Mouse (Mus musculus) T-cell, adult 2 months (primary cell): ENCODE measurements around the gene Csf2rb2.
"Not testable (repeated sequence)": the region's sequence is repeated elsewhere in the genome, so short reads cannot be mapped to it uniquely, and the experiment has no call there.

ENCODE experiments used
- DNase-seq: peaks from one replicate; pipeline ENCODE4 v3.0.0; 2022; ENCODE audit warnings: low spot score

Gene Csf2rb2

DNA sequence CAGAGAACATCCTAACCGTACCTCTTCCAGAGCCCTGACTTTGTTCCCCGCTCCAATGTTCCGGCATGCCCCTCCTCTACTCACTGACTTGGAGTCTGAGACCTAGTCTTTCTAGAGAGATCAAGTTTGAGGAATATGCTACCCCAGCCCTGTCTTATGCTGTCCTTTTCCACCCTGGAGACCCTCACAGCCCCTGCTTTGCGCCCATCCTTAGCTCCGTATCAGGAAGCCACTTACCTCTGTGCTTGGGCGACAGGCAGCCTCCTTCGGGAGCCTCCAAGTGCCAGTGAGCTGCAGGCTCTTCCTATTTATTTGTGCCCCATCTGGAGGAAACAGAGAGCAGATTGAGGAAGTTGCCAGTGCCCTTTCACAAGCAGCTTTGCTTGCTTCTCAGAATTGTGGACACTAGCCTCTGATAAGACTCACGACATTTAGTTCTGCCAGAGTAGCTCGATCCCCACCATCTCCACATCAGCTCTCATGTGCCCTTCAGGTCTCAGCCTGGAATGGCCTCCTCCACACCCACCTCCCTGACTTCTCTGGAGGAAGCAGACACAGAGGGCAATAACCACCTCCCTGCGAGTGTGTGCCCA is at the start of gene Csf2rb2:
Gene Csf2rb2 (minus strand): TSS at position 381 of the 593 bp plus-strand sequence.
- no peak for DNase-seq

DNA sequence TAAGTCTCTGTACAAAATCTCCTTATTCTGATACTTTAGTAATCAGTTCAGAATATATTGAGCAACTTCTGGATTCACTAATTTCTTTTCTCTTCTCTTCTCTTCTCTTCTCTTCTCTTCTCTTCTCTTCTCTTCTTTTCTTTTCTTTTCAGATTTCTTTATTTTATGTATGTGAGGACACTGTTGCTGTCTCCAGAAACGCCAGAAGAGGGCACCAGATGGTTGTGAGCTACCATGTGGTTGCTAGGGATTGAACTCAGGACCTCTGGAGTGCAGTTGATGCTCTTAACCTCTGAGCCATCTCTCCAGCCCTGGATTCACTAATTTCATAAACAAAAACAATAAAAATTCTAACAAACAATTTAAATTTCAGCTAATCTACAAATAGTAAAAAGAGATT is 49.4 kb upstream of the Csf2rb2 start:
- DNase-seq = peak; percentile 6

DNA sequence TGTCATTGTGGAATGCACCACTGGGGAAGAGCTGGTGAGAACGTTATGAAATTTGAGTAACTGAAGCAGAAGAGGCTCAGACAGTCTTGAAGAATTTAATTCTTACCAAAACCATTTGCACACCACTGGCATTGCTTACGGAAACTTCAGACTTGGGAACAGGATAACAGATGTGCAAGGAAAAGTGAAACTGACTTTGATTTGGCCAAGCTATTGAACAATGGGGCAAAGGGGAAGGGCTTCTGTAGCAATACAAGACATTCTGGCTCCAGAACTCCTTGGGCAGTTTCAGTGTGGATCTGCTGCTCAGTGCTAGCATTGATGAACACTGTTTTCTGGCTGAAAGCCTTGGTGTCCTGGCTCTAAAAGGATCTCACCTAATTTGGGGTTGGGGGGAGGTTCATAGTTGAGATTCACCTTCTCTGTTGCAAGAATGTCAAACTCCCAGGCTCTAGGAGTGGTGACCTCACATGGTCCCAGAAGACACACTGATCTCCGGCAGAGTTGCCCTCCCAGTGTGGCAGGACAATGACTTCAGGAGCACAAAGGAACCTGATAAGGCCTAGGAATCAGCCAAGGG is 46.2 kb upstream of the Csf2rb2 start:
- DNase-seq = no peak

DNA sequence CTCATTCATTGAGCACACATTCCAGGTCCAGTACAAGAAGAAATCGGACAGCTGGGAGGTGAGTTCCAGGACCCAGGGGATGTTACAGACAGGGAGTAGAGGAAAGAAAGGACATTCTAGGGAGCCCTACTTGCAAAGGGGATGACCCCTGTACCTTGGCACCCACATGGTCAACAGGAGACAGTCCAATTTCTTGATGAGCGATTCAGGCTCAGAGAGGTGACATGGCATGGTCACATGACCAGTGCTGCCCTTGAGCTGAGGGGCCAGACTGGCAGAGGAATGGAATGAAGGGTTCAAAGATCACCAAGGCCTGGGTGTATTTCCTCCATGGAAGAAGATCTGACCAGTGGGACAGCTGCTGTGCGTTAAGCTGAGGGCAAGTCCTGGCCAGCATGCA is 39.0 kb upstream of the Csf2rb2 start:
- no peak for DNase-seq

DNA sequence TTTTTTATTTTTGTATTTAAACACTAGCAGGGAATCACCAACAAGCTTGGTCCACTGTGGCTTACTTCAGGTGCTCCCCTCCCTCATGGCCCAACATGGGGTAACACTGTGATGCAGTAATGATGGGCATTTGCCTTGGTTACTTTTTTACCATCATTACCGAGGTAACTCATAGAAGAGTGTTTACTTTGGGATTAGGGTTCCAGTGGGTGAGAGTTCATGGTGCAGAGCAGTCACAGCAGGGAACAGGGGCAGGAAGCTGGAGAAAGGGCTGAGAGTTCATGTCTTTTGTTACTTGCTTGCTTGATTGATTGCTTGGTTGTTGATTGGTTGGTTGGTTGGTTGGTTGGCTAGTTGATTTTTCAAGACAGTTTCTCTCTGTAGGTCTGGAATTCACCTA is 38.2 kb upstream of the Csf2rb2 start:
- no peak for DNase-seq

DNA sequence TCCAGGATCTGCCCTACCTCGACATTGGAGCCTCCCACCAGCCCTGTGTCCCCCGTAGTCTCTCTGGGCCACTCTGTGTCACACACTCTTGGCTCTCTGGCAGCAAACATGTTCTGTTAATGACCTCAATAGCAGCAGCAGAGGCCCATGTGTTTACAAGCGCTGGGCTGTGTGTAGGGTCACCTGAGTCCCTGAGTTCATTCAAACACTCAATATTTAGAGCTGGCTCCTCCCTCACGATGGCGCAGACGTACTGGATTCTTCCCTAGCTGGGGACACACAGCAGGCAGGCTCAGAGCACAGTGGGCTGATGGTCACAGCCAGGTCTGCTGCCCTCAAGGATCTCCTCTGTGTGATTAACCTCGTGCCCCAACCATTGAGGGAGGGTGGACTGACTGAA is 35.4 kb upstream of the Csf2rb2 start:
- not testable (repeated sequence) for DNase-seq

DNA sequence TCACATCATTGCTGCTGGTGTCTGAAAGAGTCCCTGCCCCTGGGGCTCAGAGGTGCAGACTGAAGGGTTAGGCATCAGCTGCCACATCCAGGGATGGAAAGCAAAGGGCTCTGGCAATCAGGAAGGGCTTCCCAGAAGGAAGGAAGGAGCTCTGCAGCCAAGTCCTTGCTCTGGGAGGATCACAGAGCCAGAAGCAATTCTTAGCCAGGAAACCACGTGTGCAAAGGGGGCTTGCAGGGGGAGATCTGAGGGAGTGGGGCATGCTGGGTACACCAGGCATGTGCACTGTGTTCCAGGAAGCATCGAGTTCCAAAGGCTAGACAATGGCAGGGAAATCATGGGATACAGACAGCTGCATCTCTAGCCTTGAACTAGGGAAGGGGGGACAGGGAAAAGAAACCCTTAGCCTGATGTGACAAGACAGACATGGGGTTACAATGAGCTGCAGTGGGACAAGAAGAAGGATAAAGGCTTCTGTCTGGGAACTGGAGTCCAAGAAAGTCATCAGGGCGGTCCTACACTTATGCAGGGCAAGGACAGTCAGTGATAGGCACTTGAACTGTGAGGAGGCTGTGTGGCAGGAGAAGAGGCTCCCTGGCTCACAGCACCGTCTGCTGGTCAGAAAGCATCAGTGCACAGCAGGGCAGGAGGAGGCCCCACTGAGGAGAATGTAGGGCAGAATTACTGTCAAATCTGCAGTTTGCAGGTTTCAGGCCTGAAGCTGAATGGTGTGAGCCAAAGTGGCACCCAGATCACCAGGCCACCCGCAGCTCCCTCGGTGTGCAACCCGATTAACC is 34.3 kb upstream of the Csf2rb2 start:
- peak; percentile 6 for DNase-seq

DNA sequence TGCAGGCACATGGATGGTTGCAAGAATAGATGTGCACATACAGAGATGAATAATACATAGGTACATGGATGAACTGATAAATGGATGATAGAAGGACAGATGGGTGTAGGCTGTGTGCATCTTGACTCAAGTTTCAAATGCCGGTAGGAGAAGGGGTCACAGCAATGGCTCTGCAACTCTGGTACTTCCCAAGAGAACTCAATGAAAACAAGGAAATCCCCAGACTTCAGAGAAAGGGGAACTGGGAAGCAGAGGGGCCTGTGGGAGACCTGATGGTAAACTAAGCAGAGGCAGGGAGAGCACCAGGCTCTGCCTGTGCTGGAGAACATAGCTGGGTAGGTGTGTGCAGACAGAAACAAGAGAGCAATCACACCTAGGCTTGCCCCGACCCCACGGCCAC is 28.9 kb upstream of the Csf2rb2 start:
- no peak for DNase-seq

DNA sequence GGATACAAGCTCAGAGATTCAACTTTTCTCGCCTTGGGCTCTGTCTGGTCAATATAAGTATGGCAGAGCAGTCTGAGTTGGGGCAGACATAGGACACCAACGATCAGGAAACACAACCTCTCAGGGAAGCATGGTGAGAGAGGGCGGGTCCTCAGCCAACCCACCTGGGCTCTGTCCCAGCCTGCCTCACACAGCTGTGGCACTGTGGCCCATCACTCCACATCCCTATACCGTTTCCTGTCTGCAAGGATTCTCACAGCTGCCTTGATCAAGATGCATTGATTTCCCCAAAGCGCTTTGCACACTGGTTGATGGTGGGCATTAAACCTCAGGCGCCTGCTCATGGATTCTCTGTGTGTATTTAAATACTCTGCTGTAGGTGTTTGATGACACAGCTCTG is 27.5 kb upstream of the Csf2rb2 start:
- no peak for DNase-seq

DNA sequence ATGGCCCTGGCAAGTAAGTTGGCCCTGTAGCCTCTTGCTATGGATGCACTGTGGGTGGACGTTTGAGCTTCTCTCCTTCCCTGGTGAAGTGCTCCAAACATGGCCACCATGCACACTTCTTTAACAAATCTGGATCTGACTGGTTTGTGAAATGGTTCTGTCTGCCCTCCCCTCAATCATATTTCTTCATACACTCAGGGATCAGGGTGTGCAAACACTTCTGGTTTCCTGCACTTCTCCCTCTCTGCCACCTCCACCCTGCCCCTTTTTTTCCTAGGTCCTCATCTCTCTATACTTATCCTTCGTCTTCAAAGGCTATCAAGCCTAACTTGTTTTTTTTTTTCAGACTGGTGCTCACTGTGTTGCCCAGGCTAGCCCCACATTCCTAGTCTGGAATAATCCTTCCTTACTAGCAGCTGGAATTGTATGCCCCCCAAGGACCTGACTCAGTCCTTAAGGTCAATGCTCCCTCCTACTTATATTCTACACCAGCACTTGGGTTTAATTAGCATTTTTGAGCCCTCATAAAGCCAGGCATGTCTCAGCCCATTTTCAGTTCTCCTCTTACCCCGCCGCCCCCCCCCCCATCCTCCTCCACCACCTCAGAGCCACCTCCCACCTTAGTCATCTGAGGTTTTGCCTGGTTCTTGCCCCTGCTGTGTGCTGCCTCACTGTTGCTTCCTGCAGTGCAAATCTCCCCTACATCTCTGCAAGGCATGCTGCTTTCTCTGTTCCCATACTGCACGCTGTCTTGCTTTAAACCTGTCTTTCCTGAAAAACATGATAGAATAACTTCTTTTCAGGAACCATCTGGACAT is 26.2 kb upstream of the Csf2rb2 start:
- no peak for DNase-seq

DNA sequence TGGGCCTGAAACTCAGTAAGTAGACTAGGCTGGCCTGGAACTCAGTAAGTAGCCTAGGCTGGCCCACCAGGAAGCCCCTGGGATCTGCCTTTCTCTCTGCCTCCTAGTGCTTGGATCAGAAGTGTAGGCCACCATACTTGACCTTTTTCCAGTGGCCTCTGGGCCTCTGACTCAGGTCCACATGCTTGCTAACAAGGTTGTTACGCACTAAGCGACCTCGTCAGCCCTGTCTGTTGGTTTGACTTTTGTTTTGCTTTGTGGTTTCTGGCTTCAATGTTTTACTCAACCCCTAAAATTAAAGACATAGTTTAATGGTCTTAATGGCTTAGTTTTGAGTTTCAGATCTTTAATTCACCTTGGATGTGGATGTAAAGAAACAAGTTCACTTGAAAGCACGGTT is 25.2 kb upstream of the Csf2rb2 start:
- DNase-seq = no peak

DNA sequence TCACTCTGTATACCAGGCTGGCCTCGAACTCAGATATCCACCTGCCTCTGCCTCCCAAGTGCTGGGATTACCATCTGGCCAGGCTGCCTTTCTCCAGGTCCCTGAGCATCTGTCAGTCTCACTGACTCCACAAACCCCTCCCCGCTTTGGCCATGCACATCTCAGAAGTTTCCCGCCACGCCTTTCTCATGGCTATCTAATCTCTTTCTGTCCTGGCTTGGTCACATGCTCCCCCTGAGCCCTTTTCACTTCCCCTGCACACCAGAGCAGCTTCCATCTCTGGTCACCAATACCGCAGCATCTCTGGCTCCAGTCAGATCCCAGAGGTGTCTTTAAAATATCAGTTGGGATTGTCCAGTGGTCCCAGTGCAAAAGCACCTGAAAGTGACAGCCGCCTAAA is 24.5 kb upstream of the Csf2rb2 start:
- DNase-seq = not testable (repeated sequence)

DNA sequence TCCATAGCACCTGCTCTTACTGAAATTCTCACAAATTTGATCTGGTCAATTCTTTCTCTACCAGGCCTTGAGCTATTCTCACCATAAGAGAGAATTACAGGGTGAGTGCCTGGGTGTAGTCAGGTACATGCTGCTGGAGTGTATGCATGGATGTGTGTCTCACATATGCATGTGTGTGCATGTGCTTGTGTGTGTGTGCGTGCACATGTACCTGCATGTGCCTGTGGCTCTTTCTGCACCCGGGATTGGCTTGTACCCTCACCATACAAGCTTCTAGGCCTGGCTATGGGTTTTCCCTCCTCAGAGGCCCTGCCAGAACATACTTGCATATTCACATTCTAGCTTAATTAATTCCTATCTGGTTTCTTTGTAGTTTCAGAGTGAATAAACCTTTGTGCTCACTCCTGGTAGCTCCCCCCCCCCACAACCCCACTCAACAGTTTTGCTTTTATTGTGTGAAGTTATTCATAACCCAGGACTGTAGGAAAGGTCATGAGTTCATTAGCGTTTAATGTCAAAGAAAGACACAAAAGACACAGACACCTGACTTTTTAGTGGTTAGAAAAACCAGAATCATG is 23.1 kb upstream of the Csf2rb2 start:
- DNase-seq = no peak

DNA sequence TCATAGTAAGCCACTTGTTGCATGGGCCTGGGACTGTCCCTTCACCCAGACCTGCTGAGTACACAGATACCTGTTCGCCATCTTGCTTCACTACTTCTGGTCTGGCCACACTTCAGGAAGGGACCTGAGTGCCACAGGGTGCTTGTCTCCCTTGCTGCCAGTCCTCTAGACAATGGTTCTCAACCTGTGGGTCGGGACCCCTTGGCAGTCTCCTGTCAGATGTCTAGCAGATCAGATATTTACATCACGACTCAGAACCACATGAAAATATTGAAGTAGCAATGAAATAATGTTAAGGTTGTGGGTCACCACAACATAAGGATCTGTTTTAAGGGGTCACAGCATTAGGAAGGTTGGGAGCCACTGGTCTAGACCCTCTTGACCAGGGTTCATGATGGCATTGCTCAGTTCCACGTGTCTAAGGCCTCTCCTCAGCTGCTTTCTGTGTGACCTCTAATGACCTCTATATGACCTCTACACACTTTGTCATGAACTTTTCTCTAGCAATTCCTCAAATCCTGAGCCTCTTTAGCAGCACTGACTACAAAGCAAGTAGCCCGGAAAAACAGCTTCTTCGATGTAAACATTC is 22.3 kb upstream of the Csf2rb2 start:
- DNase-seq = not testable (repeated sequence)

DNA sequence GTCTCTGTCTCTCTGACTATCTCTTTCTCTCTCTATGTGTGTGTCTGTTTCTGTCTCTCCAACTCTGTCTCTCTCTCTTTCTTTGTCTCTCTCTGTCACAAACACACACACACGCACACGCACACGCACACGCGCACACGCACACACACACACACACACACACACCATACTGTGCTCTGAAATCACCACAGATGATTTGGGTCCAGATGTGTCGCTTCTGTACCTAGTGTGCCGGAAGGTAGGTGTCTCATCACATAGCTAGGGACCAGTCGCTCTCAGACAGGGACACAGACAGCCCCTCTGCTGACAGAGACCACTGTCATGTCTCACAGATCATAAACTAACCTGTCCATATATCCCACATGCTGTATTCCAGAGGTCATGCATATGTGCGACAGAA is 21.2 kb upstream of the Csf2rb2 start:
- no peak for DNase-seq

DNA sequence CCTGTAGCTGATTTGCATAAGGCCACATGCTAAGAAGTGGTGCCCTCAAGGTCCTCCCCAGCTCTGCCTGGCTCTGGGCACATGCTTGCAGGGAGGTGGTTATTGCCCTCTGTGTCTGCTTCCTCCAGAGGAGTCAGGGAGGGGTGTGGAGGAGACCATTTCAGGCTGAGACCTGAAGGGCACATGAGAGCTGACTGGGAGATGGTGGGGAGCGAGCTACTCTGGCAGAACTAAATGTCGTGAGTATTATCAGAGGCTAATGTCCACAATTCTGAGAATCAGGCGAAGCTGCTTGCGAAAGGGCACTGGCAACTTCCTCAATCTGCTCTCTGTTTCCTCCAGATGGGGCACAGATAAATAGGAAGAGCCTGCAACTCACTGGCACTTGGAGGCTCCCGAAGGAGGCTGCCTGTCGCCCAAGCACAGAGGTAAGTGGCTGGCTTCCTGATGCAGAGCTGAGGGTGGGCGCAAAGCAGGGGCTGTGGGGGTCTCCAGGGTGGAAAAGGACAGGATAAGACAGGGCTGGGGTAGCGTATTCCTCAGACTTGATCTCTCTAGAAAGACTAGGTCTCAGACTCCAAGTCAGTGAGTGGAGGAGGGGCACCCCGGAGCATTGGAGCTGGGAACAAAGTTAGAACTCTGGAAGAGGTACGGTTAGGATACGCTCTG is 20.3 kb upstream of the Csf2rb2 start, which contains the start of gene Csf2rb:
Gene Csf2rb (plus strand): TSS at position 82 of the 669 bp plus-strand sequence.
- no peak for DNase-seq

DNA sequence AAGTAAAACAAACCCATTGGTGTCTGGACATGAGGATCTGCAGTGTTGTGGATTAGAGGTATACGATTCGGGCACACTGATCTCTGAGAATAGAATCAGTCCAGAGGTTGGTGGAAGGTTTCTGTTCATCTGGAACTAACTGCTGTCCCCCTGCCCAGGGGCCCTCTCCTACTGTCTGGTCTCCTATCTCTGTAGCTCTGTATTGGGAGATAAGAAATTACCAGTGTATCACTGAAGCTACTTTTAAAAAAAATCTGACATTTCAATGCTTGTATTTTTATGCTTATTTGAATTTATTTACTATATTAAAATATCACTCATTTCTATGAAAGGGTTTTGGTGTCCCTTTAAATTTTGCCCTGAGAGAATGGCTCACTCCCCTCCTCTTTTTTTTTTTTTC is 18.8 kb upstream of the Csf2rb2 start:
- no peak for DNase-seq

DNA sequence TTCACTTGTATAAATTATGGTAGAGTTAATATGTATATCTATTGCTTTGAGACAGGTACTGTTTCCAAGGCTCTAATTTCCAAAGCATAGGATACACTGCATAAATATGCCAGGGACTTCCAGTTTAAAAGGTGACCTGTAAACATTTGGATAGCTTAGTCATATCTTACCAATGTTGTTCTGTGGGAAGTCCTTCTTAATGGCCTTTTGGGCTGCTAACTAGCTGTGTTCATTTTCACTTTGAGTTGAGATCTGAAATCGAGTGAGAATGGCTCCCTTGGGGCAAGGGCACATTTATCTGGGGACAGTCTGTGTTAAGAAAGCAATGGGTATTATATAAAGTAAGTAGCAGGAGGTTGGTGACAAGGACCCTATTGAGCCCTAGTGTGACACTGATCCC is 17.8 kb upstream of the Csf2rb2 start:
- no peak for DNase-seq

DNA sequence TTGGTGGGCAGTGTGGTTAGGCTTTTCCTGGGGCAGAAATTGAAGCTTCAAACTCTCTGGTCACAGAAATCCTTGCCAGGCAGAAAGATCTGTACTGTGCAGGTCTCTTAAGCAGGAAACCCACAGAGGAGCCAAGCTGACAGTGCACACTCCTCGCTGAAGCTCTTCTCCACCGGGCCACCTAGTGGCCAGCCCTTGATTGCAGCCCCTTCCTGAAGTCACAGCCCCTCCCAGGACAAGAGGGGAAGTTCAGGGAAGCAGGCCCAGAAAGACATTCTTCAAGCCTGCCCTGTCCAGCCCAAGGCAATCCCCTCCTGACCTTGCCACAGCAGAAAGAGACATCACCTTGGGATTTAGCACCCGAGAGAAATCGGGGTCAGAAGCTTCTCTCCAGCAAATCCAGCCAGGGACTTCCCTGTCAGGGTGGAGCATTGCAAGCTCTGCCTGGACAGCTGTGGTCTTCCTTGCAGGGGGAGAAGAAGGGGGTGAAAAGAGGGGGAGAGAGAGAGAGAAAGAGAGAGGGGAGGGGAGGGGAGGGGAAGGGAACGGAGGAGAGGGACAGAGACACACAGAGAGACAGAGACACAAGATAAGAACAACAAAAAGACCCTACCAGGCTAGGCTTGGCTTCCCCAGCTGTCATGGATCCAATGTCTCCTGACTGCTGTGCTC is 15.4 kb upstream of the Csf2rb2 start:
- DNase-seq = peak; percentile 24

DNA sequence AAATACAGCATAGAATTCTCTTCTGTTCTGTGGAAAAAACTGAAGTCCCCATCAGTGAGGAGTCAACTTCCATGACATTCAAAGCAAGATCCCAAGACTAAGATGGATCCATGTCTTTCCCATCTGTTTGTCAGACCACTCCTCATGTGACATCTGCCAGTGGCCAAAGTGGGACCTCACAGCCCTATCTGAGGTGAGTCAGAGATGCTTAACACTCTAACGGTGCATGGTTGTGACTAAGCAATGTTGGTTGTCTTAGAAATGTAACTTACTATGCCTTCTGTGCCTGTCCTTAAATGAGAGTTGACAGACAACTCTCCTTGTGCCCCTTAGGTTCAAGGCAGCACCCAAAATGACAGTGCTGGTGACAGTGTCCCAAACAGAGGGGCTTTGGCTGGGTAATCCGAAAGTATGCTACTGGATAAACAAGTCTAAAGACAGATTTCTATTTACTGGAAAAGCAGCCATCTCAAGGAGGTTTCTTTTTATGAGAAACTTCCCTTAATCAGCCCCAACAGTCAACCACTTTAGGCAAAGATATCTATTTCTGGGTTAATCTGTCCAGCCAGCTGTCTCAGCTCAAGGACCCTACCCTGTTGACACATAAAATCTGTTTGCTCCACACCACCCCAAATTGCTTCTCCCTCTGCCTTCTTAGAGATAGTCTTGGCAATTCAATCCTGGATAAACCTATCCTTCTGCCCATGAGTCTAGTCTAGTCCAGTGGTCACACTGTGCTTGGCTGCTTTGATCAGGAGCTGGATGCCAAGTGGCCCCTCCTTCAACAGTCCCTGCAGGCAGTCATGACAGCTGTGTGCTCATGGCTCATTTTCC is 13.0 kb upstream of the Csf2rb2 start:
- not testable (repeated sequence) for DNase-seq
